Mouse (Mus musculus) midbrain, embryonic 13.5 days (tissue): ENCODE measurements around the gene Btg3. TPM values are rescaled to one million over a fixed set of nuclear protein-coding genes. Genes with fewer than 3 reads are reported as not detected.

ENCODE experiments used
- ATAC-seq: fragments of 200-750 bp; cut with Nextera tagmentation; 2 replicates; pipeline ENCODE4 v1.8.0; 2017; ENCODE audit warnings: mild to moderate bottlenecking, moderate TSS enrichment, moderate library complexity
- H3K27ac ChIP-seq: fragments of 300-500 bp; sonication (generic); 2 replicates; pipeline ENCODE4 v1.5.1; 2015; ENCODE audit warnings: inconsistent platforms, mild to moderate bottlenecking, moderate library complexity
- H3K27me3 ChIP-seq: fragments of 300-500 bp; sonication (generic); 2 replicates; pipeline ENCODE4 v1.6.1; 2015; ENCODE audit warnings: mild to moderate bottlenecking, inconsistent platforms
- H3K36me3 ChIP-seq: fragments of 300-500 bp; sonication (generic); 2 replicates; pipeline ENCODE4 v1.6.1; 2015; ENCODE audit warnings: mild to moderate bottlenecking, inconsistent platforms
- H3K4me1 ChIP-seq: fragments of 300-500 bp; sonication (generic); replicated peaks from 2 replicates; pipeline ENCODE4 v1.6.1; 2015; ENCODE audit warnings: inconsistent platforms
- H3K4me2 ChIP-seq: fragments of 300-500 bp; sonication (generic); replicated peaks from 2 replicates; pipeline ENCODE4 v1.6.1; 2015; ENCODE audit warnings: moderate library complexity, mild to moderate bottlenecking, inconsistent platforms
- H3K4me3 ChIP-seq: fragments of 300-500 bp; sonication (generic); replicated peaks from 2 replicates; pipeline ENCODE4 v1.5.1; 2015; ENCODE audit warnings: mild to moderate bottlenecking, inconsistent platforms
- H3K9ac ChIP-seq: fragments of 300-500 bp; sonication (generic); replicated peaks from 2 replicates; pipeline ENCODE4 v1.6.1; 2015; ENCODE audit warnings: mild to moderate bottlenecking, inconsistent platforms
- H3K9me3 ChIP-seq: fragments of 300-500 bp; sonication (generic); 2 replicates; pipeline ENCODE4 v1.6.1; 2016; ENCODE audit warnings: mild to moderate bottlenecking, inconsistent platforms
- WGBS: fragments of 180-500 bp; shearing (Covaris S2); methylation state at CpG from one replicate; pipeline ENCODE4 v1.1.7; 2015; 5-methylcytosine and 5-hydroxymethylcytosine counted together
- polyA plus RNA-seq: library from polyadenylated mRNA; unstranded; fragments of >200 nt; fragmentation: Nextera tagmentation; extraction: Ambion mirVana; gene quantifications from 2 replicates; pipeline ENCODE4 v1.2.1, GENCODE M21; 2015

Btg3 gene
- polyA plus RNA-seq, 1 experiment from 2014 or later = 27.4 TPM

DNA sequence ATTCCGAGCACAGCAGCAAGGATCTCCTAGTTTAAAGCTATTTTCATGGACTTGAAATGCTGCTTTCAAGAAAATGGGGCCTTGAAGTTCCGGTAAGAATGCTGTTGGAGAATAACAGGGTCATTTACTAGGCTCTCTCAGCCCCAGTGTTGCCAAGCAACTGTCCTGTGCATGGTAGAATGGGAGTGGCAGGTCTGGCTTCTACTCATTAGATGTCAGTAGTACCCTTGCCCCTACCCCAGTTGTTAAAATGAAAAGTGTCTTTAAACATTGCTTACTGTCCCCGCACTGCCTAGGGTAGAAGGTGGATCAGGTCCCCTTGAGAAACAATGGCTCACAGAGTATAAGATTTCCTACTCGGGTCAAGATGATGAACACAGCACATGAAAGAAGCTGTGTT lies 35.6 kb downstream of the Btg3 start:
- 58% methylated on average over 4 of the region's 4 CpGs for WGBS
- Histone ChIP-seq H3K36me3 (peaks cover 18% of the 10 kb centered on the region), H3K9ac (no peak overlapping the region), H3K27me3 (no peaks in the 10 kb centered on the region), H3K4me3 (no peak overlapping the region), H3K4me1 (0 out of 2 replicates have a peak, but pooled peaks cover 5% of the 10 kb centered on the region), H3K4me2 (no peak overlapping the region), H3K27ac (no peak overlapping the region), H3K9me3 (no peaks in the 10 kb centered on the region)
- ATAC-seq = peak; percentile 58; the same call in 1 of the 2 replicates

- no peak overlapping the region for H3K9ac ChIP-seq
- 66% methylated on average over 8 of the region's 8 CpGs for WGBS
- H3K4me3 ChIP-seq = no peak overlapping the region
- H3K4me1 ChIP-seq = 0 out of 2 replicates have a peak, but pooled peaks cover 5% of the 10 kb centered on the region
- H3K4me2 ChIP-seq = no peak overlapping the region
- no peak; the same call in 1 of the 2 replicates for ATAC-seq
- H3K27ac ChIP-seq = no peak overlapping the region
- peaks cover 52% of the 10 kb centered on the region for H3K36me3 ChIP-seq
- no peaks in the 10 kb centered on the region for H3K9me3 ChIP-seq
- H3K27me3 ChIP-seq = no peaks in the 10 kb centered on the region
Measured at GRCm38 (mm10) chr16:78337226-78337625, 39.8 kb downstream of the Btg3 start.

- Histone ChIP-seq H3K4me2 (no peak overlapping the region), H3K9ac (no peak overlapping the region), H3K4me3 (no peak overlapping the region), H3K9me3 (no peaks in the 10 kb centered on the region), H3K27me3 (no peaks in the 10 kb centered on the region), H3K4me1 (peaks cover 3% of the 10 kb centered on the region), H3K27ac (no peak overlapping the region), H3K36me3 (peaks cover 70% of the 10 kb centered on the region)
- no peak for ATAC-seq
- 94% methylated on average over 12 of the region's 12 CpGs for WGBS
Measured at GRCm38 (mm10) chr16:78327999-78328398, 49.0 kb downstream of the Btg3 start.

- Histone ChIP-seq H3K9me3 (no peaks in the 10 kb centered on the region), H3K4me3 (no peak overlapping the region), H3K36me3 (peaks cover 66% of the 10 kb centered on the region), H3K27me3 (no peaks in the 10 kb centered on the region), H3K4me2 (no peak overlapping the region), H3K4me1 (peaks cover 8% of the 10 kb centered on the region), H3K27ac (no peak overlapping the region), H3K9ac (no peak overlapping the region)
- ATAC-seq = no peak
- 93% methylated on average over 7 of the region's 7 CpGs for WGBS
Measured at GRCm38 (mm10) chr16:78327562-78327961, 49.4 kb downstream of the Btg3 start.

DNA sequence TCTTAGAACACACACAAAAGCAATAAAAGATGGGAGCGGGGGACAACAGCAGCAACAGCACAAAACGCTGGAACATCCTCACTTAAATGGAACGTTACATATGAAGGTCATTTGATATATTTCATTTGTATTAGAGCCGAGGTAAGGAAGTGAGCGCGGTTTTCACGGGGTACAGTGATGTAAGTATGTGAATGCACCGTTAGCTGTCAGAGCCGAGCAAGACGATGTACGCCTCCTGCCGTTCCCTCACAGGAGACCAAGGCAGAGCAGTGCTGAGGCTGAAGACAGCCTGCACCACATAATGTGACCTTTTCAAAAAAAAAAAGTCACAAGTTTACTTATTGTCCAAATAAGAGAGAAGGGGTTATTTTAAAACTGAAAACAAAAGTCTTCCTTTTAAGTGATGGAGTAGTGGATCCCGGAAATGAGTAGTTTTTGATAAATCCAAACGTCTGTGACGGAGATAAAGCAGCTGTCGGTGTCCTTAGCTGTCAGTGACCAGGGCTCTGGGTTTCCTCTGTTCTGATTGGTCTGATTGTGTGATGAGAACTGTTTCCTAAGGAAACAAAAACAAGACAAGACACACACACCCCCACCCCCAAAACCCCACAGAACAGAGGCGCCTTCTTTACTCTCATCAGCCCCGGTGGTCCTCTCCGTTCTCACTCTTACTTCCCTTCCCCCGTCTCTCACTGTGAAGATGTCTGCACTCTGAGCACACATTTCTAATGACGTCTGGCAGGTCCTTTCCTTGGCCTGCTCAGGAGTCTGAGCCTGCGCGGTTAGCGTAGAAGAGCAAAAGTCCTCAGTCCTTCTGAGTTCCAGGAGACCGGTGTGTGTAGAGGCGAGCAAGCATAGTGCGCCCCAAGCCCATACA lies 50.8 kb downstream of the Btg3 start:
- no peak for ATAC-seq
- Histone ChIP-seq H3K4me3 (no peak overlapping the region), H3K9ac (no peak overlapping the region), H3K9me3 (no peaks in the 10 kb centered on the region), H3K27ac (no peak overlapping the region), H3K4me1 (peaks cover 20% of the 10 kb centered on the region), H3K4me2 (no peak overlapping the region), H3K27me3 (no peaks in the 10 kb centered on the region), H3K36me3 (peaks cover 56% of the 10 kb centered on the region)
- WGBS = 91% methylated on average over 27 of the region's 27 CpGs

DNA sequence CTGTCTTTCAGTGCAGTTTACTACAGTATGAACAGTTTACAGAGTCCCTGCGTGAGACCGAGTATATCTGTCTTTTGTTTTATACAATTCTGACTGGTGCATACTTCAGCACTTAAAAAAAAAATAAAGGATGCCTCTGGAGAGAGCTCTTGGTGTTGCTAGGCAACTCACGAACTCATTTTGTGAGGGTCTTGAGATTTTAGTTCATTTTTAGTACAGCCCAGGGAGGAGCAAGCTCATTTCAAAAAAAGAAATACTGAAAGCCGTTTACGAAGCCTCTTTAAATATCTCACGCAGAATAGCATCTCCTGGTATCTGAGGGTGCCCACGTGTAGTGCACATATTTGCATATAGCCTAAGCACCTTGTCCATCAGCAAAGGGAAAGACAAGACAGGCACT lies 54.9 kb downstream of the Btg3 start:
- Histone ChIP-seq H3K36me3 (peaks cover 21% of the 10 kb centered on the region), H3K4me2 (peak overlapping the region; percentile 35), H3K4me3 (no peak overlapping the region), H3K27ac (peak overlapping the region; percentile 45), H3K4me1 (peaks cover 33% of the 10 kb centered on the region), H3K9me3 (no peaks in the 10 kb centered on the region), H3K27me3 (no peaks in the 10 kb centered on the region), H3K9ac (no peak overlapping the region)
- peak; percentile 25 for ATAC-seq
- WGBS = 5% methylated on average over 7 of the region's 7 CpGs

- peak; percentile 77 for ATAC-seq
- Histone ChIP-seq H3K27ac (peak overlapping the region; percentile 45), H3K4me2 (peak overlapping the region; percentile 35), H3K36me3 (peaks cover 15% of the 10 kb centered on the region), H3K4me3 (no peak overlapping the region), H3K4me1 (peaks cover 36% of the 10 kb centered on the region), H3K9me3 (no peaks in the 10 kb centered on the region), H3K9ac (no peak overlapping the region), H3K27me3 (no peaks in the 10 kb centered on the region)
- under 1% methylated on average over 7 of the region's 7 CpGs for WGBS
Measured at GRCm38 (mm10) chr16:78321559-78321958, 55.4 kb downstream of the Btg3 start.

- Histone ChIP-seq H3K36me3 (no peaks in the 10 kb centered on the region), H3K9me3 (no peaks in the 10 kb centered on the region), H3K9ac (no peak overlapping the region), H3K4me3 (no peak overlapping the region), H3K4me1 (peaks cover 37% of the 10 kb centered on the region), H3K27me3 (no peaks in the 10 kb centered on the region), H3K4me2 (no peak overlapping the region), H3K27ac (no peak overlapping the region)
- ATAC-seq = no peak
- WGBS = 78% methylated on average over 7 of the region's 7 CpGs
Measured at GRCm38 (mm10) chr16:78319711-78320110, 57.3 kb downstream of the Btg3 start.

DNA sequence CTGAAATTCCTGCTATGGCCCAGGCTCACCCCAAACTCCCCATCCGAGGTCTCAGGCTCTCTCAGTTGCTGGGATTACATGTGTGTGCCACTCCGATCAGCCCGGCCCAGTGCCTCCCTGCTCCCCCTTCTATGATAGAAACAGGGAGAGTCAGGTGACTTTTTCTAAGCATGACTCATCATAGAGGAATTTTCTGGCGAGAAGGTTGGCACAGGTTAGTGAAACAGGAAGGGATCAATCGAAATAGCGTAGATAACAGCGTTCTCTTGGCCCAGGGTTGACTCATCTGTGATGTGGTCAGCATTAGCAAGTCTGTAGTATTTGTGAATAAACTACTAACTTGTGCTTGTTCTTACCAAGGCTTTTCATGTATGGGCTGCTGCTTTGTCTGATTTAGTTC lies 59.0 kb downstream of the Btg3 start:
- H3K27ac ChIP-seq = no peak overlapping the region
- H3K4me2 ChIP-seq = no peak overlapping the region
- H3K4me1 ChIP-seq = peaks cover 51% of the 10 kb centered on the region
- H3K4me3 ChIP-seq = no peak overlapping the region
- no peaks in the 10 kb centered on the region for H3K36me3 ChIP-seq
- no peak for ATAC-seq
- H3K9me3 ChIP-seq = no peaks in the 10 kb centered on the region
- no peaks in the 10 kb centered on the region for H3K27me3 ChIP-seq
- no peak overlapping the region for H3K9ac ChIP-seq
- 83% methylated on average over 7 of the region's 7 CpGs for WGBS

- Histone ChIP-seq H3K4me1 (peaks cover 47% of the 10 kb centered on the region), H3K4me2 (no peak overlapping the region), H3K4me3 (no peak overlapping the region), H3K9ac (no peak overlapping the region), H3K36me3 (no peaks in the 10 kb centered on the region), H3K27ac (no peak overlapping the region), H3K9me3 (no peaks in the 10 kb centered on the region), H3K27me3 (no peaks in the 10 kb centered on the region)
- ATAC-seq = 0 out of 2 replicates have a peak, but pooled peaks have one; percentile 29
- 86% methylated on average over 9 of the region's 9 CpGs for WGBS
Measured at GRCm38 (mm10) chr16:78316849-78317248, 60.1 kb downstream of the Btg3 start.

DNA sequence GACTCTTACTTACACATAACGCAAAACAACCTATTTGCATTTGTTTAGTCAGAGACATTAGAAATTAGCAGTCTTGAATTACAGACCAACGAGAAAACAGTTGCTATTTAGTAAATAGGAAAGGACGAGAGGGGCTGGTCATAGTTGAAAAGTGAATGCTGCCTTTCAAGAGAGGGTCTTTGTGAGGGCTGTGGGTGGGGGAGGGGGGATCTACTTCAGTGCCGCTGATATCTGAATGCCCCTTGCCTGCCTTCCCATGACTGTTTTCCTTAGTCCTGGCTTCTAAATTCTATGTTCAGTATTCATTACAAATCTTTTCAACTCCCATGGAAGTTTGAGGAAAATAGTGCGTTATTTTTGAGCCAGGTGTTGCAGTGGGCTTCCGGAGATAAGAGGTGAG lies 63.0 kb downstream of the Btg3 start:
- Histone ChIP-seq H3K4me1 (peaks cover 47% of the 10 kb centered on the region), H3K4me2 (peak overlapping the region; percentile 41), H3K27ac (peak overlapping the region; percentile 47; the same call in 1 of the 2 replicates), H3K9me3 (no peaks in the 10 kb centered on the region), H3K9ac (peak overlapping the region; percentile 23; the same call in 1 of the 2 replicates), H3K27me3 (no peaks in the 10 kb centered on the region), H3K36me3 (peaks cover 10% of the 10 kb centered on the region), H3K4me3 (no peak overlapping the region)
- WGBS = 36% methylated on average over 6 of the region's 6 CpGs
- no peak for ATAC-seq

- ATAC-seq = 0 out of 2 replicates have a peak, but pooled peaks have one; percentile 19
- Histone ChIP-seq H3K27ac (peak overlapping the region; percentile 47), H3K4me1 (peaks cover 47% of the 10 kb centered on the region), H3K9me3 (no peaks in the 10 kb centered on the region), H3K4me3 (peak overlapping the region; percentile 15; the same call in 1 of the 2 replicates), H3K9ac (no peak overlapping the region), H3K27me3 (no peaks in the 10 kb centered on the region), H3K36me3 (peaks cover 10% of the 10 kb centered on the region), H3K4me2 (peak overlapping the region; percentile 41)
- 45% methylated on average over 16 of the region's 16 CpGs for WGBS
Measured at GRCm38 (mm10) chr16:78313135-78313887, 63.7 kb downstream of the Btg3 start.
